Mouse (Mus musculus): ENCODE results near the gene Jdp2.

The Jdp2 gene

GRCm38 (mm10) chr12:85601531-85601930 is 2.7 kb downstream of the Jdp2 start:
- no peak for DNase-seq (ENCODE audit: low read depth, low spot score)

- DNase-seq (ENCODE audit: low read depth, low spot score): no peak
Measured at GRCm38 (mm10) chr12:85602153-85602552, 3.3 kb downstream of the Jdp2 start.

- no peak for DNase-seq (ENCODE audit: low read depth, low spot score)
Measured at GRCm38 (mm10) chr12:85602811-85603210, 4.0 kb downstream of the Jdp2 start.

GRCm38 (mm10) chr12:85603767-85604166 is 4.9 kb downstream of the Jdp2 start:
- DNase-seq (ENCODE audit: low read depth, low spot score): no peak

- no peak for DNase-seq (ENCODE audit: low read depth, low spot score)
Measured at GRCm38 (mm10) chr12:85604301-85604998, 5.6 kb downstream of the Jdp2 start.

GRCm38 (mm10) chr12:85607519-85608449 is 9.0 kb downstream of the Jdp2 start:
- DNase-seq (ENCODE audit: low read depth, low spot score): no peak

- no peak for DNase-seq (ENCODE audit: low read depth, low spot score)
Measured at GRCm38 (mm10) chr12:85610167-85610566, 11.3 kb downstream of the Jdp2 start.

GRCm38 (mm10) chr12:85614090-85614489 is 15.3 kb downstream of the Jdp2 start:
- no peak for DNase-seq (ENCODE audit: low read depth, low spot score)

- DNase-seq (ENCODE audit: low read depth, low spot score): no peak
Measured at GRCm38 (mm10) chr12:85615486-85615885, 16.7 kb downstream of the Jdp2 start.

- no peak for DNase-seq (ENCODE audit: low read depth, low spot score)
Measured at GRCm38 (mm10) chr12:85617885-85618284, 19.1 kb downstream of the Jdp2 start.

- no peak for DNase-seq (ENCODE audit: low read depth, low spot score)
Measured at GRCm38 (mm10) chr12:85618430-85618829, 19.6 kb downstream of the Jdp2 start.

GRCm38 (mm10) chr12:85619283-85619897 is 20.6 kb downstream of the Jdp2 start:
- DNase-seq (ENCODE audit: low read depth, low spot score): no peak

- no peak for DNase-seq (ENCODE audit: low read depth, low spot score)
Measured at GRCm38 (mm10) chr12:85619898-85620443, 21.1 kb downstream of the Jdp2 start.

- DNase-seq (ENCODE audit: low read depth, low spot score): no peak
Measured at GRCm38 (mm10) chr12:85621027-85621426, 22.2 kb downstream of the Jdp2 start.

- no peak for DNase-seq (ENCODE audit: low read depth, low spot score)
Measured at GRCm38 (mm10) chr12:85621673-85622072, 22.8 kb downstream of the Jdp2 start.

- DNase-seq (ENCODE audit: low read depth, low spot score): no peak
Measured at GRCm38 (mm10) chr12:85623711-85624110, 24.9 kb downstream of the Jdp2 start.

- no peak for DNase-seq (ENCODE audit: low read depth, low spot score)
Measured at GRCm38 (mm10) chr12:85624652-85625051, 25.8 kb downstream of the Jdp2 start.

- no peak for DNase-seq (ENCODE audit: low read depth, low spot score)
Measured at GRCm38 (mm10) chr12:85625852-85626251, 27.0 kb downstream of the Jdp2 start.

GRCm38 (mm10) chr12:85629661-85630481 is 31.0 kb downstream of the Jdp2 start:
- no peak for DNase-seq (ENCODE audit: low read depth, low spot score)

- no peak for DNase-seq (ENCODE audit: low read depth, low spot score)
Measured at GRCm38 (mm10) chr12:85631196-85631595, 32.4 kb downstream of the Jdp2 start.

- no peak for DNase-seq (ENCODE audit: low read depth, low spot score)
Measured at GRCm38 (mm10) chr12:85632321-85632720, 33.5 kb downstream of the Jdp2 start.
